Mouse (Mus musculus): Measurements from ENCODE around the gene Tas2r113.
"Not testable (repeated sequence)": the region's sequence is repeated elsewhere in the genome, so short reads cannot be mapped to it uniquely, and the experiment has no call there.

The Tas2r113 gene

DNA sequence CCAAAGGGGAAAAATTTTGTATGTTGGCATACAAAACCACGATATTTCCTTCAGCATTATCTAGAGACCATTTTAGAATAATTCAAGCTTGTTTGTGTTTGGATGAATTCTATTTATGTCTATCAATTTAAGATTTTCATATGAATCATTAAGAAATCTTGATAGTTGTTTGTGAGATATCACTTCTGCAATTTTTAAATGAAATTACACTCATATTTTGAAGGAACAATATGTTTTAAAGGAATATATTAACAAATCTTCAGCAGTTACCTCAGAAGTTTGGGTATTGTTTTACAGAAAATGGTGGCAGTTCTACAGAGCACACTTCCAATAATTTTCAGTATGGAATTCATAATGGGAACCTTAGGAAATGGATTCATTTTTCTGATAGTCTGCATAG is at the start of gene Tas2r113:
Tas2r113 (plus strand) TSS at position 301 of the 400 bp plus-strand sequence.
- no peak for DNase-seq

DNA sequence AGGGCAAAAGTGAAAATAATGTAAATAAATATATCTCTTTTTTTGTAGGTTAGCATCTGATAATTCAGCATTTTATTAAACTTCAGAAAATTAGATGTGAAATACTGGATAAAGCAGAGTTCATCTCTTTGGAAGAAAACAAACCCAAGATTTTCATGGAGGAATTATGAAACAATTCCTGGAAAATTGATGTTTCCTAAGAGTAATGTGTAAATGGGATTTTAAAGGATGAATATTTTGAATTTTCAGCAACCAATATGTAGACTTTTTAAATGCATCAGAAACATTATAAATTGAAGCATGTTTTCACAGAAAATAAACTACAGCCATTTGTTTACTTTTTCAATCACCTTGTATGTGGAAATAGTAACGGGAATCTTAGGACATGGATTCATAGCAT is 46.0 kb upstream of the Tas2r113 start, which contains the start of gene Tas2r123:
Tas2r123 (plus strand) TSS at position 301 of the 400 bp plus-strand sequence.
- DNase-seq: no peak

DNA sequence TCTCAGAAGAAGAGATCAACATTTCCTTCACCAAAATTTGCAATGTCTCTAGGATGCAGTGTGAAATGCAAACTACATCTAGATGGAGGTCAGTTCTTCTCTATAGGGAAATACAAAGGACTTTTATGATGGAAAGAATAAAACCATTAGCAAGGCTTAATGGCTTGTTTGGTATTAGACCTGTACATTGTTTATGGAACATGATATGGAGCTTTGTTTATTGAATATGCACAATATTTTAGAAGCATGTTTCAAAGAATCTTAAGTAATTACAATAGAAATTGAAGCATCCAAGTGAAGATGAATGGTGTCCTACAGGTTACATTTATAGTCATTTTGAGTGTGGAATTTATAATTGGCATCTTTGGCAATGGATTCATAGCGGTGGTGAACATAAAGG is 37.7 kb upstream of the Tas2r113 start, which contains the start of gene Tas2r116:
Tas2r116 (plus strand) TSS at position 301 of the 400 bp plus-strand sequence.
- no peak for DNase-seq

DNA sequence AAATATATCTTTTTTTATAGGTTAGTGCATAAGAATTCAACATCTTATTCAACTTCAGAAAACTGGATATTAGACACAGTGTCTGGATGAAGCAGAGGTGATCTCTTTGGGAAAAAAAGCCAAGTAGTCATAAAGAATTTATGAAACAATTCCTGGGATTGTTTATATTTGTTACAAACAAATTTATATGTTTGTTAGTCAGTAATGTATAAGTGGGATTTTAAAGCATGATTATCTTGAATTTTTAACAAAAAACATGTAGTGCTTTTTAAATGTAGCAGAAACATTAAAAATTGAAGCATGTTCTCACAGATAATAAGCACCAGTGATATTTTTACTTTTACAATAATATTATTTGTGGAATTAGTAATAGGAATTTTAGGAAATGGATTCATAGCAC is 25.1 kb upstream of the Tas2r113 start, which contains the start of gene Tas2r110:
Tas2r110 (plus strand) TSS at position 301 of the 400 bp plus-strand sequence.
- no peak for DNase-seq

DNA sequence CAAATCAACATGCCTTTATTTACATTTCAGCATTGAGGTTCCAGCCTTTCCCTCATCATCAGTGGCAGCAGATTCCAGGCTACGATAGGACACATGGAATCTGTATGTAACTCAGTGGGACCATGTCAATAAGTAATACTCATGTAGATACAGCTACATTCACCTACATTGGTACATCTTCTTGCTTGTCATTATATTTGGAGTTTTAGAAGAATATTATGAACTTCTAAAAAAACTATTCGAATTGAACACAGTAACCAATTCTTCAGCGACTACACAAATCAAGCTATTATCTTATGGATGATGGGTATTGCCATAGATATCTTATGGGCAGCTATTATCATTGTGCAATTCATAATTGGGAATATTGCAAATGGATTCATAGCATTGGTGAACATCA is 16.5 kb downstream of the Tas2r113 start, which contains the start of gene Tas2r125:
Tas2r125 (plus strand) TSS at position 301 of the 400 bp plus-strand sequence.
- no peak for DNase-seq

DNA sequence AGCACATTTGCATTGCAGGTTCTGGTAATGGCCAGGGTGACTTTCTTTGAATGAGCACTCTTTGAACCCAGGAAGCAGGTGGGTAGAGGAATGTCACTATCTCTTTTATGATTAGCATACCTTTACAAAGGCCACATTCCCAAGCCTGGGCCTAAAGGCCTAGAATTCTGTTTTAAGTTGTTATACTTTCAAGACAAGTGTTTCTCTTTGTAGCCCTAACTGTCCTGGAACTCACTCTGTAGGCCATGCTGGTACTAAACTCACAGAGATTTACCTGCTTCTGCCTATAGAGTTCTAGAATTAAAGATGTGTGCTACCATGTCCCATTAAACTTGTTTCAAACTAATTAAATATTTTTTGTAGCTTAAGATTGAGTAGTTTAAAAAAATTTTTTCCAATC is 48.6 kb downstream of the Tas2r113 start:
- not testable (repeated sequence) for DNase-seq

Measured in thymus, postnatal 14 days (tissue).